Mouse (Mus musculus): ENCODE measurements around the gene Ak2. TPM values are rescaled to one million over a fixed set of nuclear protein-coding genes. Genes with fewer than 3 reads are reported as not detected.

Gene Ak2
- total and polyA plus RNA-seq, 3 experiments: 330 to 366 TPM; not detected in 1

- TF ChIP-seq GATA1 (IDR thresholded peaks at IDR 0.05; ENCODE audit: low read depth, low read length) (no peak), MYC (IDR thresholded peaks at IDR 0.05; ENCODE audit: low read depth, low read length) (no peak), TAL1 (IDR thresholded peaks at IDR 0.05; ENCODE audit: low read length) (no peak), SMC3 (IDR thresholded peaks at IDR 0.05; ENCODE audit: low read depth, low read length) (no peak), HCFC1 (IDR thresholded peaks at IDR 0.05; ENCODE audit: low read depth, low read length) (no peak), EP300 (IDR thresholded peaks at IDR 0.05; ENCODE audit: low read depth in 1 of 2, low read length in 2 of 2) (no peak), ZMIZ1 (IDR thresholded peaks at IDR 0.05; ENCODE audit: low read depth, low read length) (no peak), UBTF (IDR thresholded peaks at IDR 0.05; ENCODE audit: borderline replicate concordance, insufficient read depth, low read depth, low read length) (no peak), RAD21 (IDR thresholded peaks at IDR 0.05; ENCODE audit: low read depth, low read length) (no peak)
- no peak overlapping the region for H3K4me3 ChIP-seq (ENCODE audit: control insufficient read depth in 1 of 2, insufficient read depth in 1 of 2, low read depth in 2 of 2, low read length in 2 of 2)
- no peaks in the 10 kb centered on the region for H3K27me3 ChIP-seq (ENCODE audit: control insufficient read depth in 1 of 2, insufficient read depth in 2 of 2, low read length in 2 of 2)
Observed at GRCm38 (mm10) chr4:129021886-129022285, 30.1 kb downstream of the Ak2 start.

GRCm38 (mm10) chr4:129023884-129024283, 32.1 kb downstream of the Ak2 start:
- H3K9ac ChIP-seq (ENCODE audit: control insufficient read depth, low read depth, low read length, poor library complexity, severe bottlenecking): no peak overlapping the region
- H3K36me3 ChIP-seq (ENCODE audit: control insufficient read depth in 1 of 2, insufficient read depth in 2 of 2, low read length in 2 of 2): peaks cover 0 to 8% of the 10 kb centered on the region in 2 experiments; a peak in 2 of 4 replicates
- H3K27me3 ChIP-seq (ENCODE audit: control insufficient read depth in 1 of 2, insufficient read depth in 2 of 2, low read length in 2 of 2): no peaks in the 10 kb centered on the region
- no peak for DNase-seq (ENCODE audit: low read depth, low spot score)
- H3K4me1 ChIP-seq (ENCODE audit: control insufficient read depth in 1 of 2, insufficient read depth in 2 of 2, low read length in 2 of 2): peaks cover 4 to 13% of the 10 kb centered on the region in 2 experiments; a peak in 3 of 4 replicates
- H3K79me2 ChIP-seq (ENCODE audit: control insufficient read depth, insufficient read depth, low read length, poor library complexity): no peaks in the 10 kb centered on the region
- no peak overlapping the region for H3K4me3 ChIP-seq (ENCODE audit: control insufficient read depth in 1 of 2, insufficient read depth in 1 of 2, low read depth in 2 of 2, low read length in 2 of 2)
- no peak for TF ChIP-seq POLR2A (IDR thresholded peaks at IDR 0.05; ENCODE audit: control insufficient read depth in 1 of 2, insufficient read depth in 1 of 2, low read depth in 1 of 2, low read length in 2 of 2, poor library complexity in 1 of 2)
- TF ChIP-seq SMC3 (IDR thresholded peaks at IDR 0.05; ENCODE audit: low read depth, low read length): no peak
- TF ChIP-seq RCOR1 (IDR thresholded peaks at IDR 0.05; ENCODE audit: low read depth, low read length): no peak
- no peak for TF ChIP-seq E2F4 (IDR thresholded peaks at IDR 0.05; ENCODE audit: borderline replicate concordance, low read depth, low read length)
- no peak for TF ChIP-seq ZNF384 (IDR thresholded peaks at IDR 0.05; ENCODE audit: low read depth, low read length)
- TF ChIP-seq TAL1 (IDR thresholded peaks at IDR 0.05; ENCODE audit: low read length): no peak
- no peak for TF ChIP-seq BHLHE40 (IDR thresholded peaks at IDR 0.05; ENCODE audit: borderline replicate concordance, low read depth, low read length)
- TF ChIP-seq NRF1 (IDR thresholded peaks at IDR 0.05; ENCODE audit: insufficient read depth, low read depth, low read length, poor library complexity, severe bottlenecking): no peak
- TF ChIP-seq ETS1 (IDR thresholded peaks at IDR 0.05; ENCODE audit: low read depth, low read length): no peak
- TF ChIP-seq MAFK (IDR thresholded peaks at IDR 0.05; ENCODE audit: borderline replicate concordance, low read depth, low read length): no peak
- no peak for TF ChIP-seq MEF2A (IDR thresholded peaks at IDR 0.05; ENCODE audit: extremely low read depth, insufficient replicate concordance, low read depth, low read length, poor library complexity, severe bottlenecking)
- no peak for TF ChIP-seq MXI1 (IDR thresholded peaks at IDR 0.05; ENCODE audit: low read depth, low read length)
- TF ChIP-seq JUND (IDR thresholded peaks at IDR 0.05; ENCODE audit: low read depth, low read length): no peak
- TF ChIP-seq HCFC1 (IDR thresholded peaks at IDR 0.05; ENCODE audit: low read depth, low read length): no peak
- TF ChIP-seq MYB (IDR thresholded peaks at IDR 0.05; ENCODE audit: low read depth, low read length): no peak
- TF ChIP-seq POLR2AphosphoS5 (IDR thresholded peaks at IDR 0.05; ENCODE audit: borderline replicate concordance, low read depth, low read length): no peak
- no peak for TF ChIP-seq CHD1 (IDR thresholded peaks at IDR 0.05; ENCODE audit: low read depth, low read length)
- no peaks in the 10 kb centered on the region for H3K9me3 ChIP-seq (replicated peaks; ENCODE audit: insufficient read depth, low read length)
- no peak overlapping the region for H3K27ac ChIP-seq (ENCODE audit: control insufficient read depth, low read depth, low read length)

More at GRCm38 (mm10) chr4:129021886-129022285, 30.1 kb downstream of the Ak2 start:
- H3K27ac ChIP-seq (ENCODE audit: control insufficient read depth, low read depth, low read length): no peak overlapping the region
- peaks cover 4 to 13% of the 10 kb centered on the region in 2 experiments; a peak in 3 of 4 replicates for H3K4me1 ChIP-seq (ENCODE audit: control insufficient read depth in 1 of 2, insufficient read depth in 2 of 2, low read length in 2 of 2)
- peaks cover 0 to 8% of the 10 kb centered on the region in 2 experiments; a peak in 2 of 4 replicates for H3K36me3 ChIP-seq (ENCODE audit: control insufficient read depth in 1 of 2, insufficient read depth in 2 of 2, low read length in 2 of 2)
- no peak for DNase-seq (ENCODE audit: low read depth, low spot score)
- H3K9ac ChIP-seq (ENCODE audit: control insufficient read depth, low read depth, low read length, poor library complexity, severe bottlenecking): no peak overlapping the region
- no peaks in the 10 kb centered on the region for H3K79me2 ChIP-seq (ENCODE audit: control insufficient read depth, insufficient read depth, low read length, poor library complexity)
- no peaks in the 10 kb centered on the region for H3K9me3 ChIP-seq (replicated peaks; ENCODE audit: insufficient read depth, low read length)

All from MEL (cell line).